Mouse (Mus musculus) cerebellum, adult 8-10 months (tissue): ENCODE data around the gene Garem2.
"Not testable (repeated sequence)": the region's sequence is repeated elsewhere in the genome, so short reads cannot be mapped to it uniquely, and the experiment has no call there.

ENCODE experiments used
- DNase-seq: peaks from one replicate; pipeline ENCODE4 v3.0.0; 2022

Gene Garem2

GRCm38 (mm10) chr5:30104841-30105667 lies at the start of gene Garem2:
Gene Garem2 (plus strand): TSS chr5:30105161.
- DNase-seq = no peak

GRCm38 (mm10) chr5:30058216-30058731 lies 46.7 kb upstream of the Garem2 start:
- DNase-seq = no peak

- DNase-seq = not testable (repeated sequence)
Observed at GRCm38 (mm10) chr5:30059607-30060006, 45.4 kb upstream of the Garem2 start.

GRCm38 (mm10) chr5:30067726-30068125 lies 37.2 kb upstream of the Garem2 start:
- no peak for DNase-seq

- DNase-seq = no peak
Observed at GRCm38 (mm10) chr5:30071677-30072076, 33.3 kb upstream of the Garem2 start.

GRCm38 (mm10) chr5:30072377-30072776 lies 32.6 kb upstream of the Garem2 start:
- no peak for DNase-seq

GRCm38 (mm10) chr5:30072825-30073821 lies 31.8 kb upstream of the Garem2 start, which contains the start of gene Tyms:
Gene Tyms (minus strand): TSS chr5:30073617.
- DNase-seq = peak; percentile 47

GRCm38 (mm10) chr5:30092701-30093100 lies 12.3 kb upstream of the Garem2 start:
- DNase-seq = no peak

GRCm38 (mm10) chr5:30094399-30094798 lies 10.6 kb upstream of the Garem2 start:
- DNase-seq = no peak

GRCm38 (mm10) chr5:30095731-30096130 lies 9.2 kb upstream of the Garem2 start:
- peak; percentile 39 for DNase-seq

- DNase-seq = no peak
Observed at GRCm38 (mm10) chr5:30098260-30098659, 6.7 kb upstream of the Garem2 start.

- DNase-seq = no peak
Observed at GRCm38 (mm10) chr5:30103340-30103739, 1.6 kb upstream of the Garem2 start.

- peak; percentile 29 for DNase-seq
Observed at GRCm38 (mm10) chr5:30104339-30104738, 622 bp upstream of the Garem2 start.

- no peak for DNase-seq
Observed at GRCm38 (mm10) chr5:30105668-30106300, 823 bp downstream of the Garem2 start, which contains the start of gene 3110082J24Rik. Gene 3110082J24Rik (minus strand): TSS chr5:30106086.

GRCm38 (mm10) chr5:30106756-30107155 lies 1.8 kb downstream of the Garem2 start:
- DNase-seq = no peak

GRCm38 (mm10) chr5:30107186-30107585 lies 2.2 kb downstream of the Garem2 start:
- DNase-seq = no peak

- no peak for DNase-seq
Observed at GRCm38 (mm10) chr5:30107611-30108041, 2.7 kb downstream of the Garem2 start.

- no peak for DNase-seq
Observed at GRCm38 (mm10) chr5:30108233-30108632, 3.3 kb downstream of the Garem2 start.

- no peak for DNase-seq
Observed at GRCm38 (mm10) chr5:30109899-30110298, 4.9 kb downstream of the Garem2 start.

- DNase-seq = no peak
Observed at GRCm38 (mm10) chr5:30110371-30111060, 5.6 kb downstream of the Garem2 start.

- no peak for DNase-seq
Observed at GRCm38 (mm10) chr5:30111126-30111525, 6.2 kb downstream of the Garem2 start.

- DNase-seq = no peak
Observed at GRCm38 (mm10) chr5:30111771-30112170, 6.8 kb downstream of the Garem2 start.
